Mouse (Mus musculus) liver, embryonic 14 days (tissue): ENCODE data around the gene Tgfbrap1. TPM values are rescaled to one million over a fixed set of nuclear protein-coding genes. Genes with fewer than 3 reads are reported as not detected.

ENCODE experiments used
- polyA plus RNA-seq: library from polyadenylated mRNA; depleted of rRNA; stranded (reverse); fragments of >200 nt; gene quantifications from 2 replicates; pipeline ENCODE4 v1.2.3, GENCODE M21; 2012; rRNA removed

Gene Tgfbrap1
- 4.4 and 5.2 TPM in 2 replicates for polyA plus RNA-seq

DNA sequence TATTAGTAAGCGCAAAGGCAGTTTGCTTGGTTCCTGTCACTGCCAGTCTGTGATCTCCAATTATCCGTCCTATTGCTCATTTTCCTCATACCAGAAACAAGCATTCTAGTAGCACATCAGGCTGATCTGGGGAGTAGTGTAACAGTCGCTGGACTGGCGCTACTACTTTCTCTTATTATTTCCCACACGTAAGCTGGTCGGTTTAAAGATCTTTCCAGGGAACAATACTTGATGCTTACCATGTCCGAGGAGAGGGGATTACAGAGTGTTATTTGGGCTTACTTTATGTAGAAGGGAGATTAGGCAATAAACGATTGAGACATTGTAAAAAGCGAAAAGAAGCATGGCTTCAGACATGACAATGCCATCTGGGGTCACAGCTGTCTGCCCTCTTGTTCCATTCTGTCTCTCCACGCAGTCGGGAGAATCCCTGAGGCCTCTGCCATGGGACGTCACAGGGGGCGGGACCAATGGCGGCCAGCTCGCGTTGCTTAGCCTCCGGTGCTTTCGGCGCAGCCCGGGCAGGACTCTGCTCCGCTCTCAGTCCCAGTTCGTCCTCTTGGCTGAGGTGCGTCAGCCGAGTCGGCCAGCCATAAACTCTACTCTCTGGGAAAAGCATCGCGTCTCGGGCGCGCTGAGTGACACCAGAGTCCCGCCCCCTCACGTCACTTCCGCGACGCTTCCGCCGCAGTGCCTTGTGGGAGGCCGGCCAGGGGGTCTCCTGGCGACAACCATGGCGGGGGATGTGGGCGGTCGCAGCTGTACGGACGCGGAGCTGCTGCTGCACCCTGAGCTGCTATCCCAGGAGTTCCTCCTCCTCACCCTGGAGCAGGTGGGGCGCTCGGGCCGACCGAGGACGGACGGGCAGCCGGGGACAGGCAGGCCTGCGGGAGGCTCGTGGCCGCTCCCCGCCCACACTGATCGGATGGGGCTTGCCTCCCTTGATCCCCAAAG, at the start of gene Tgfbrap1, which contains the start of gene AI597479:
Tgfbrap1 (minus strand) TSS at position 607 of the 954 bp plus-strand sequence.
AI597479 (plus strand) TSS at position 680 of the 954 bp plus-strand sequence.

Other genes starting within 250 kb of the Tgfbrap1 start
- gene Mrps9, start 247.4 kb downstream of the Tgfbrap1 start, polyA plus RNA-seq, result 22.4 and 24.8 TPM in 2 replicates
- gene Gpr45, start 145.8 kb downstream of the Tgfbrap1 start, polyA plus RNA-seq, result 0.05 and 0.08 TPM in 2 replicates
- gene AI597479, start 73 bp upstream of the Tgfbrap1 start, polyA plus RNA-seq, result 4.9 and 5.4 TPM in 2 replicates
- gene Fhl2, start 98.3 kb upstream of the Tgfbrap1 start, polyA plus RNA-seq, result 2.0 and 2.7 TPM in 2 replicates